Mouse (Mus musculus) bone marrow macrophage, adult 2 months (primary cell): ENCODE data around the gene Thsd4. TPM values are rescaled to one million over a fixed set of nuclear protein-coding genes. Genes with fewer than 3 reads are reported as not detected.

ENCODE experiments used
- H3K27ac ChIP-seq: 2 replicates; pipeline ENCODE4 v1.5.1; 2012; ENCODE audit warnings: low read depth, low read length; ENCODE audit not compliant: insufficient read depth
- H3K4me1 ChIP-seq: 2 replicates; pipeline ENCODE4 v1.6.1; 2012; ENCODE audit warnings: low read length; ENCODE audit not compliant: control insufficient read depth, insufficient read depth
- H3K4me3 ChIP-seq: 2 replicates; pipeline ENCODE4 v1.5.1; 2012; ENCODE audit warnings: mild to moderate bottlenecking, low read length, moderate library complexity; ENCODE audit not compliant: insufficient read depth
- CTCF ChIP-seq: IDR thresholded peaks from 2 replicates; pipeline ENCODE4 v1.5.1; 2012; ENCODE audit warnings: low read depth, mild to moderate bottlenecking, low read length, moderate library complexity
- POLR2A ChIP-seq: IDR thresholded peaks from 2 replicates; pipeline ENCODE4 v1.6.1; 2012; ENCODE audit warnings: mild to moderate bottlenecking, low read depth, low read length, borderline replicate concordance
- polyA plus RNA-seq: library from polyadenylated mRNA; stranded (reverse); fragments of >200 nt; gene quantifications from 2 replicates; pipeline ENCODE4 v1.2.4, GENCODE M21; 2012; ENCODE audit not compliant: missing spikeins, insufficient read depth, insufficient read length

Thsd4 gene
- polyA plus RNA-seq, 1 experiment: 0.09 TPM

DNA sequence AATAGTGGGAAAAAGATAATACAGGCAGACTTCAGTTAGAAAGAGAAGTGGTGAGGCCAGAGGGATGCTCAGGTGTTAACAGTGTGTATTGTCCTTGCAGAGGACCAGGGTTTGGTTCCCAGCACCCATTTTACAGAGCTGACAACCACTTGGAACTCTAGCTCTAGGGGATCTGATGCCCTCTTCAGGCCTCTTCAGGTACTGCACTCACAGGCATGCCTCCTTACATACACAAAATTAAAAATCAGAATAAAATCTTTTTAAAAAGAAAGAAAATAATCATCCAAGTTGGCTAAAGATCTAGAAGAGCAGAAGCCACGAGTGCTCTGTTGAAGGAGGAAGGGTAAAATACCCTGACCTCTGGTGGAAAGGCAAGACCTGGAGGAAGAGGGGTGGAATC is 478.7 kb downstream of the Thsd4 start:
- Histone ChIP-seq H3K4me1 (no peaks in the 10 kb centered on the region), H3K4me3 (no peak overlapping the region), H3K27ac (no peak overlapping the region)
- TF ChIP-seq POLR2A: no peak
- no peak for TF ChIP-seq CTCF

DNA sequence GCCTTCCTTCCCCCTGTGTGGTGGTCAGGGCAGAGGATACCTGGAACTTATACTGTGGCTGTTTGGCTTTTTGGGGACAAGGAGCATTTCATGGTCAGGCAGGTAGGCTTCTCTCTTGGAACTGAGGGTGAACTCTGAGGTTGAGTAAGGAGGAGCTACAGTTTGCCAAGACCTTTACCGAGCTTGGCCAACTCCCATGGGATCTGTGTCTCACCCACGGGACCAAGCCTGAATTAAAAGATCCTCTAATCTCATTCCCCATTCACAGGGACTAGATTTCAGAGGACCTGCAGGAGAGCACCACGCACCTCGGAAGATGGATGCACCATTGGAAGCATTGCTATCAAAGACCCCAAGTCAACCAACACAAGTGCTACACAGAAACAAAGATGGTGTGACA is 487.0 kb downstream of the Thsd4 start:
- H3K4me3 ChIP-seq: no peak overlapping the region
- peaks cover 2% of the 10 kb centered on the region; the same call in 1 of the 2 replicates for H3K4me1 ChIP-seq
- no peak overlapping the region for H3K27ac ChIP-seq
- TF ChIP-seq CTCF (no peak), POLR2A (no peak)

DNA sequence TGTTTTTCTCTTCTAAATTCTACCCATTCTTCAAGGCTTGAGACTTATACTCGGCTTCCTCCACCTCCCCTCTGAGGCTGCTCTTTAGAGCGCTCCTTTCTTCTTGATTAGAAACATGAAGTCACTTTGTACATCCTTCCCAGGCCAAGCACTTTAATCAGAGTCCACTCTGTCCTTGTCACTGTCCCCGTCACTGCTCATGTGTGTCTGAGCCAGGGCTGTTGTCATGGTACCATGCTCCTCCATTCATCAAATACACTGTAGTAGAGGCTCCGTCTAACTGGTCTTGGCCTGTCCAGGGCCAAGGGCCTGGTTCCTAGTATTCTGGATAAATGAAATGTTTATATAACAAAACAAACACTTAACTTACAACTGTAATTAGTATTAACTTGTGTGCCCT is 494.6 kb downstream of the Thsd4 start:
- H3K27ac ChIP-seq: no peak overlapping the region
- TF ChIP-seq CTCF (no peak), POLR2A (no peak)
- H3K4me3 ChIP-seq: no peak overlapping the region
- peaks cover 3% of the 10 kb centered on the region; the same call in 1 of the 2 replicates for H3K4me1 ChIP-seq

DNA sequence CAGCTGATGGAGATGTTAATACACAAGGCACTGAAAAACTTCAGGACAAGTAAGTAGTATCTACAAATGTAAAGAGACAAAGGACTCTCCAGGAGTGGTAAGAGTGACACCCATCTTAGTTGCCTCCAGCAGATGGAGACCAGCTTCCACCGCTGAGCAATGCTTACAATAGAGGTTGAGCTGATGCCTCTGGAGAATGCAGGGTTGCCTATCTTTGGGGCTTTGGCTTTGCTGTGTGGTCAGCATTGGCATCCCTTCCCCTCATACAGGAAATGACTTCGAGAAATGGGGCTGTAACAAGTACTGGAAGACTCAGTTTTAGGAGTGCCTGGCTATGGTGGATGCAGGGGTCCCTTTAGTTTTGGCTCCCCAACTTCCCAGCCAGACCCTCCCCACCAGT is 495.1 kb downstream of the Thsd4 start:
- no peak overlapping the region for H3K27ac ChIP-seq
- H3K4me3 ChIP-seq: no peak overlapping the region
- H3K4me1 ChIP-seq: peaks cover 3% of the 10 kb centered on the region; the same call in 1 of the 2 replicates
- TF ChIP-seq CTCF: no peak
- TF ChIP-seq POLR2A: no peak

DNA sequence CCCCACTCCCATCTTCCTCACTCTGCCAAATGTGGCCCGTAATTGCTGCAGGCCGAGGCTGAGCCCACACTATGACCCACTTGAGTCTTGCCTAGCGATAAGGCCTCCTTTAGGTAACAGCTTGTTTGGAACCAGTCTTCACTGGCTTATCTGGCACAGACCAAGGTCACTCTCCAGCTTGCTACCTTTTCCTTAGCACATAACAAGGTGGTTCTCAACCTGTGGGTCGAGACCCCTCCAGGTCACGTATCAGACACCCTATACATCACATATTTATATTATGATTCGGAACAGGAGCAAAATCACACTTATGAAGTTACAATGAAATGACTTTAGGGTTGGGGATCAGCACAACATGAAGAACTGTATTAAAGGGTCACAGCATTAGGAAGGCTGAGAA is 495.9 kb downstream of the Thsd4 start:
- Histone ChIP-seq H3K27ac (no peak overlapping the region), H3K4me3 (no peak overlapping the region), H3K4me1 (peaks cover 3% of the 10 kb centered on the region; the same call in 1 of the 2 replicates)
- TF ChIP-seq POLR2A: no peak
- TF ChIP-seq CTCF: no peak

DNA sequence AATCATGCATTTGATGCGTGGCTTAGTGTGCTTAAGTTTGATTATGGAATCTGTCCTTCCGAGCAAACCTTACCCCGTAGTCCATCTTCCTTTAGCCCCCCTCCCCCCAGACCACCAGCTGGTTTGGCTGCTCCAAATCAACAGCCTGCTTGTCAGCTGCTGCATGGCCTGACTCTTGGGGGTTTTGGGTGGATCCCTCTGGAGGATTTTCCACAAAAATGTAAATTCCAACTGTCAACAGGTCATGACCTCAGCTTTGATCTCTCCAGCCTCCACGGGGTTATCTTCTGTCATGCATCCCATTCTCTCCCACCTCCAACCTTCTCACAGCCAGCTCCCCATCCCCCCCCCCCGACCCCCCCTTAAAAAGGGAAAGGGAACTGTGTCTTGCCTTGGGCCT is 496.9 kb downstream of the Thsd4 start:
- Histone ChIP-seq H3K4me1 (peaks cover 3% of the 10 kb centered on the region; the same call in 1 of the 2 replicates), H3K27ac (no peak overlapping the region), H3K4me3 (no peak overlapping the region)
- TF ChIP-seq CTCF: no peak
- no peak for TF ChIP-seq POLR2A

DNA sequence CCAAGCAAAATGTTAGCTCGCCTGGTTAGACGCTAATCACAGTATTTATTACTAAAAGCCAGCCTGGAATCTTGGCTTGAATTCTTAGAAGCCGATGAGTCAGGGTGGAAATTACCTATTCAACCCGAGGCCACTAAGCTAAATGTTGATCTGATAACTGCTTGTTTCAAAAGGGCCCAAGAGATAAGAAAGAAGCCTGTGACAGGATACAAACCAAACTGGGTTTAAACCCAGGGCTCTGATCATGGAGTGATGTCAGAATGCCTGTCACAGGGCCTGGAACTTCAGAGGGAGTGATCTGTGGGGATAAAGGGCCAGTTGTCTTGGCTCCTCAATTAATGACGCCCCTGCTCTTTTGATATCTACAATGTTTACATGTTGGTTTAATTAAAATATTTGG is 497.3 kb downstream of the Thsd4 start:
- Histone ChIP-seq H3K4me1 (peaks cover 3% of the 10 kb centered on the region; the same call in 1 of the 2 replicates), H3K4me3 (no peak overlapping the region), H3K27ac (no peak overlapping the region)
- TF ChIP-seq CTCF (no peak), POLR2A (no peak)

DNA sequence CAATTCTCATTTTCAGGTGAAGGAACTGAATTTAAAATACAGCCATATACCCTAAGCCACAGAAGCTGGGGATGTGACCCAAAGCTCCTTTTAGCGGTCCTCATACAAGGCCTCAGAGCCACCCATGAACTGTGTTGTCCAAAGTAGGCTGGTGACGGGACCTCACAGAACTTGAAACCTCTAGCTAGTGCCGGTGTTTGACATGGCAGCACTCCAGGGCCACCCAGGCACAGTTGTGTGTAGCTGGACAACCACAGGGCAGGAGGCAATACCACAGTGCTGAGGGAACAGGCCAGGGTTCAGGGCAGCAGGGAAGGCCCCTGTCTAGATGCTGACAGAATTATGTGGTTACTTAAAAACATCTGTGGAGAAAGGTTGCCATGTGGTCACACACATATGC is 499.5 kb downstream of the Thsd4 start:
- no peak overlapping the region for H3K27ac ChIP-seq
- no peak overlapping the region for H3K4me3 ChIP-seq
- H3K4me1 ChIP-seq: no peaks in the 10 kb centered on the region; the same call in 1 of the 2 replicates
- TF ChIP-seq POLR2A (no peak), CTCF (no peak)

DNA sequence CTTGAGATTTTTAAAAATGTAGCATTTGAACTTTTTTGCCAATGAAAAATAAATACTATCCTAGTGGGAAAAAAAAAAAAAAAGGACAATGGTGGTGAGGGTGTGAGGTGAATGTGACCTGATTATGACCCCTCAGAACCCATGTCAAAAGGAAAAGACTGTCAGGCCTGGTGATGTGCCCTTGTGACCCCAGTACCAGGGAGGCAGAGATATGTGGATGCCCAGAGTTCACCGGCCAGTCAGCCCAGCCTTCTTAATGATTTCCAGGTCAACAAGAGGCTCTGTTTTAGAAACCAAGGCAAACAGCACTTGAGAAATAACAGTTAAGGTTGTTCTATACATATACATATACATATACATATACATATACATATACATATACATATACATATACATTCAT is 501.4 kb downstream of the Thsd4 start:
- TF ChIP-seq CTCF (no peak), POLR2A (no peak)
- no peak overlapping the region for H3K4me3 ChIP-seq
- H3K27ac ChIP-seq: no peak overlapping the region
- no peaks in the 10 kb centered on the region for H3K4me1 ChIP-seq

DNA sequence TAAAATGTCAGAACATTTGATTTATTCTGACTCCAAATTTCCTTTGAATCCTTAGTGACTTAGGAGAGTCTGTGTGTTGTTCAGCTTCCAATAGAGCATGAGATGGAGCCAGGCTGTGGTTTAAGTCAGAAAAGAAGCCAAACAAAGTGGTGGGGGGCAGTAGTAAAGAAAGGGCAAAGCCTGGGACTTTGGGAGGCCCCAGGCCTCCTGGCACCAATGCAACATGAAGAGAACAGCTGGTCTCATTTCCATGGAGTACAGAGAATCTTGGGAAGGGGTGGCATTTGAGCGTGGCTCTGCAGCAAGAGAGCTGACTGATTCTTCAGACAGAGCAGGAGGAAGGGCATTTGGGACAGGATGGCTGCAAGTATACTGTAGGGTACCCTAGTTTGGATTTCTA is 511.6 kb downstream of the Thsd4 start:
- TF ChIP-seq POLR2A (no peak), CTCF (no peak)
- Histone ChIP-seq H3K27ac (no peak overlapping the region), H3K4me1 (no peaks in the 10 kb centered on the region), H3K4me3 (no peak overlapping the region)

DNA sequence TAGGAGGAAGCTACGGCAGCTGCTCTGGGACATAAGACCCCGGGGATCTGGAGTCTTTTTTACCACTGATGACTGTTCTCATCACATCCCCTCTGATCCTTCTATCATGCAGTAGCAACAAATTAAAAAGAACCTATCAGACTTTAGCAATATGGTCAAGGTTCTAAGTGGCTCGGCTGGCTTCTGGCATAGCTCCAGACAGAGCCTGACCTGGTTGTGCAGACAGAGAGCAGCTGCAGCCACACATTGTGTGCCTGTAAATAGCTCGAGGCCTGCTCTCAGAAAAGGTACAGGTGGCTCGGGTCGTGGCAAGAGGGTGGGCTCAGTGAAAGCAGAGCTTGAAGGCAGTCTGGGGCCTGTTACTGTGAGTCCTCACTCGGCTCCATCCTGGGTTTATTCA is 512.9 kb downstream of the Thsd4 start:
- no peak for TF ChIP-seq POLR2A
- TF ChIP-seq CTCF: no peak
- H3K27ac ChIP-seq: no peak overlapping the region
- H3K4me3 ChIP-seq: no peak overlapping the region
- no peaks in the 10 kb centered on the region for H3K4me1 ChIP-seq

DNA sequence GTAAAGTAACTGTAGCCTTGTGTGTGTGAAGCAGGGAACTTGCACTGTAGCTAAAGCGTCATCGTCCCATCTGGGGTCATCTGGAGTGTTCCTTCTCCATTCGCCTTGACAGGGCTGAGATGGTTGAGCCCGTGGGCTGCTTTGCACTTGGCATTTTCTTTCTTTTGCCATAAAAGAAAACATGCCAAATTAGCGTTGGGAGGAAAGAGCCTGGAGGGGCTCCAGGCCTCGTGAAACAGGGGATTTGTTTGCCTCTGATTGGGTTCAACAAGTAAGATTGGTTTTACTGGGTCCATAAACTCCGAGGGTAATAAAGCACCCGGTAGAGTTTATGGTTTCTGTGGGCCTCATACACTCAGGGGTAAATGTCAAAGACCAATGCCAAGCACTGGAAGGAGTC is 519.5 kb downstream of the Thsd4 start:
- H3K4me1 ChIP-seq: no peaks in the 10 kb centered on the region
- no peak overlapping the region for H3K4me3 ChIP-seq
- TF ChIP-seq POLR2A (no peak), CTCF (no peak)
- no peak overlapping the region for H3K27ac ChIP-seq
